Mouse (Mus musculus): ENCODE measurements at regions not wholly inside any gene's neighbourhood (a gene's known extent, or its start where the extent isn't known, plus 50 kb on each side); places are given as distances from the start of the nearest gene placed in this dataset.

DNA sequence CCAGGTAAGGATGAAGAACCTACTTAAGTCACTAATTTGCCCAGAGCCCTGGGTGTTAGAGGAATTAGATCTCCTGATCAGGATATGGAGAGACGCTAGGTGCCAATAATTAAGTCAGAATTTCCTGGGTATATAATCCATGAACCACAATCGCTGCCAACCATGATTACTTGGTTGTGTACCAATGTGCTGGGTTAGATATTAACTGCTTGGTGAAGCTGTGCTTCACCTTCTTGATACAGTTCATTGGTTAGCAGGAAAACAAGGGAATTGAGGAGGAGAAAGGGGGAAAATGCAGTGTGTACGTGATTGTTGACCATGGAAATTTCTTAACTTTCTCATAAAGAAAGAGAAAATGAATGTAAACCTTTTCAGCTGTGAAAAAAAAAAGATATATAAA lies 961.7 kb upstream of the Slc39a10 start:
- H3K9ac ChIP-seq (ENCODE audit: low read depth, low read length), result no peak overlapping the region
- H3K36me3 ChIP-seq (ENCODE audit: control insufficient read depth, insufficient read depth, low read length), result no peaks in the 10 kb centered on the region
- ATAC-seq (ENCODE audit: low FRiP score), result no peak
- no peak for DNase-seq (ENCODE audit: low spot score)
- H3K4me1 ChIP-seq (replicated peaks; ENCODE audit: control insufficient read depth, insufficient read depth, low read length), result no peaks in the 10 kb centered on the region
- no peaks in the 10 kb centered on the region for H3K9me3 ChIP-seq (ENCODE audit: control insufficient read depth, low read length)
- H3K27ac ChIP-seq (ENCODE audit: low read depth, low read length), result no peak overlapping the region
- H3K4me3 ChIP-seq (ENCODE audit: low read depth, low read length), result no peak overlapping the region
- H3K27me3 ChIP-seq (ENCODE audit: control insufficient read depth, insufficient read depth, low read length), result no peaks in the 10 kb centered on the region
- H3K4me2 ChIP-seq (replicated peaks; ENCODE audit: low read depth, low read length), result no peak overlapping the region
- WGBS, result 88% methylated on average over 3 of the region's 3 CpGs

DNA sequence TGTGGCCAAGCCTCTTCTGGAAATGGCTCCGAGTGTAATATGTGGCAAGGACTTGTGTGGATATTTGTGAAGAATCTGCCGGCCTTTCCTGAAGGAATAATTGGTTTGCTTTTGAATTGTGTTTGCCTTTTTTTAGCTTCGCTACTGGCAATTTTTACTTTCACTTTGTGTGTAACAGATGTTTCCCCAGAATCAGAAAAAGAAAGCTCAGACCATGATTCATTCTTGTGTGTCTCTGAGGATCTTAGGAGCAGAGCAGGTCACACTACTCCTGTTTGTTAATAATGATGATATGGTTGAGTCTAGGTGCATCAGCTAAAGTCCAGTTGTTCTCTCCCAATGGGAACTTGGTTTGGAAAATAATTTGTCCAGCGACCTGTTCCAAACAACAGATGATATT lies 961.3 kb upstream of the Slc39a10 start:
- ATAC-seq (ENCODE audit: low FRiP score) (no peak), DNase-seq (ENCODE audit: low spot score) (no peak)
- no peak overlapping the region for H3K27ac ChIP-seq (ENCODE audit: low read depth, low read length)
- H3K4me2 ChIP-seq (replicated peaks; ENCODE audit: low read depth, low read length), result no peak overlapping the region
- no peaks in the 10 kb centered on the region for H3K4me1 ChIP-seq (replicated peaks; ENCODE audit: control insufficient read depth, insufficient read depth, low read length)
- H3K9ac ChIP-seq (ENCODE audit: low read depth, low read length), result no peak overlapping the region
- no peaks in the 10 kb centered on the region for H3K36me3 ChIP-seq (ENCODE audit: control insufficient read depth, insufficient read depth, low read length)
- no peak overlapping the region for H3K4me3 ChIP-seq (ENCODE audit: low read depth, low read length)
- 90% methylated on average over 4 of the region's 4 CpGs for WGBS
- no peaks in the 10 kb centered on the region for H3K27me3 ChIP-seq (ENCODE audit: control insufficient read depth, insufficient read depth, low read length)
- no peaks in the 10 kb centered on the region for H3K9me3 ChIP-seq (ENCODE audit: control insufficient read depth, low read length)

GRCm38 (mm10) chr1:47840811-47841210 lies 948.2 kb upstream of the Slc39a10 start:
- no peak for DNase-seq (ENCODE audit: low spot score)
- Histone ChIP-seq H3K4me1 (replicated peaks; ENCODE audit: control insufficient read depth, insufficient read depth, low read length) (no peaks in the 10 kb centered on the region), H3K36me3 (ENCODE audit: control insufficient read depth, insufficient read depth, low read length) (no peaks in the 10 kb centered on the region), H3K4me3 (ENCODE audit: low read depth, low read length) (no peak overlapping the region), H3K4me2 (replicated peaks; ENCODE audit: low read depth, low read length) (no peak overlapping the region), H3K9me3 (ENCODE audit: control insufficient read depth, low read length) (no peaks in the 10 kb centered on the region), H3K27me3 (ENCODE audit: control insufficient read depth, insufficient read depth, low read length) (no peaks in the 10 kb centered on the region), H3K9ac (ENCODE audit: low read depth, low read length) (no peak overlapping the region), H3K27ac (ENCODE audit: low read depth, low read length) (no peak overlapping the region)
- WGBS, result 69% methylated on average over 2 of the region's 2 CpGs
- no peak for ATAC-seq (ENCODE audit: low FRiP score)

DNA sequence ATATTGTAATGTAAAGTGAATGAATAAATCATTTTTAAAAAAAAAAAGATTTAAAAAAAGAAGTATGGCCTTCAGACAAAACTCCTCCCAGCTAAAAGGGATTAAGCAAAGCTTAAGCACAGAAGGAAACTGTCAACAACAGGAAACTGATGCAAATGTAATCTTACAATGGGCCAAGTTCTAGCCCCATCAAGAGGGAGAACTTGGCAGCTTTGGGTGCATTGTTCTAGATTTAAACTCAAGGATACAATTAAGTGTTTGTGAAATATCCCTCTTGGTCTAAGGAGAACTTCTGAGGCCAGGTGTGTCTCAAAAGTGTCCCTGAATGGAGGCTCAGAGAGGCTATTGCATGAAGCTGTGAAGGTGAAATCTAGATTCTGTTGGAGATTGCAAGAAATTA lies 941.4 kb upstream of the Slc39a10 start:
- no peak overlapping the region for H3K27ac ChIP-seq (ENCODE audit: low read depth, low read length)
- no peaks in the 10 kb centered on the region for H3K36me3 ChIP-seq (ENCODE audit: control insufficient read depth, insufficient read depth, low read length)
- DNase-seq (ENCODE audit: low spot score) (no peak), ATAC-seq (ENCODE audit: low FRiP score) (no peak)
- H3K4me2 ChIP-seq (replicated peaks; ENCODE audit: low read depth, low read length), result no peak overlapping the region
- H3K4me3 ChIP-seq (ENCODE audit: low read depth, low read length), result no peak overlapping the region
- H3K9ac ChIP-seq (ENCODE audit: low read depth, low read length), result no peak overlapping the region
- H3K9me3 ChIP-seq (ENCODE audit: control insufficient read depth, low read length), result no peaks in the 10 kb centered on the region
- no peaks in the 10 kb centered on the region for H3K27me3 ChIP-seq (ENCODE audit: control insufficient read depth, insufficient read depth, low read length)
- H3K4me1 ChIP-seq (replicated peaks; ENCODE audit: control insufficient read depth, insufficient read depth, low read length), result no peaks in the 10 kb centered on the region

- Histone ChIP-seq H3K4me2 (replicated peaks; ENCODE audit: low read depth, low read length) (no peak overlapping the region), H3K27me3 (ENCODE audit: control insufficient read depth, insufficient read depth, low read length) (no peaks in the 10 kb centered on the region), H3K36me3 (ENCODE audit: control insufficient read depth, insufficient read depth, low read length) (no peaks in the 10 kb centered on the region), H3K27ac (ENCODE audit: low read depth, low read length) (no peak overlapping the region), H3K4me3 (ENCODE audit: low read depth, low read length) (no peak overlapping the region), H3K4me1 (replicated peaks; ENCODE audit: control insufficient read depth, insufficient read depth, low read length) (no peaks in the 10 kb centered on the region), H3K9me3 (ENCODE audit: control insufficient read depth, low read length) (no peaks in the 10 kb centered on the region), H3K9ac (ENCODE audit: low read depth, low read length) (no peak overlapping the region)
- ATAC-seq (ENCODE audit: low FRiP score) (no peak), DNase-seq (ENCODE audit: low spot score) (no peak)
- 87% methylated on average over 6 of the region's 6 CpGs for WGBS
Observed at GRCm38 (mm10) chr1:47827206-47827605, 934.6 kb upstream of the Slc39a10 start.

DNA sequence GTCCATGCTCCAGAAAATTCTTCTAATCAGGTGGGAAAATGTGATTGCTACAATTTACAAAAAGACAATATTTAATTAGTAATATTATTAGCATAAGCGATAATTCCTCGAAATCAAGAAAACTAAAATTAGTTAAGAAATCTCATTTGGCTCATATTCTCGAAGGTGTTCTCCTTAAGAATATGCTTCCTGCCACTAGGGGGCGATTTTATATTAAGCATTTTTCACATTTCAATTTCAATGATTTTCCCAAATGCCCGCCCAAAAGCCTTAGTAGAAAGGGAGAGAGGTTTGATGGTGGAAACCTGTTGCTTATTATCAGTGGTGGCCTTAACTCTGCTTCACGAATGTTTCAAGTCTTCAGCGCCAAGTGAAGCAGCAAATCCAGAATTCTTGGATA lies 916.9 kb upstream of the Slc39a10 start:
- H3K27me3 ChIP-seq (ENCODE audit: control insufficient read depth, insufficient read depth, low read length), result no peaks in the 10 kb centered on the region
- H3K9ac ChIP-seq (ENCODE audit: low read depth, low read length), result no peak overlapping the region
- DNase-seq (ENCODE audit: low spot score) (peak; percentile 69), ATAC-seq (ENCODE audit: low FRiP score) (no peak)
- H3K4me2 ChIP-seq (replicated peaks; ENCODE audit: low read depth, low read length), result no peak overlapping the region
- H3K4me1 ChIP-seq (replicated peaks; ENCODE audit: control insufficient read depth, insufficient read depth, low read length), result no peaks in the 10 kb centered on the region
- H3K9me3 ChIP-seq (ENCODE audit: control insufficient read depth, low read length), result no peaks in the 10 kb centered on the region
- WGBS, result 39% methylated on average over 7 of the region's 7 CpGs
- no peak overlapping the region for H3K27ac ChIP-seq (ENCODE audit: low read depth, low read length)
- no peak overlapping the region for H3K4me3 ChIP-seq (ENCODE audit: low read depth, low read length)
- no peaks in the 10 kb centered on the region for H3K36me3 ChIP-seq (ENCODE audit: control insufficient read depth, insufficient read depth, low read length)

DNA sequence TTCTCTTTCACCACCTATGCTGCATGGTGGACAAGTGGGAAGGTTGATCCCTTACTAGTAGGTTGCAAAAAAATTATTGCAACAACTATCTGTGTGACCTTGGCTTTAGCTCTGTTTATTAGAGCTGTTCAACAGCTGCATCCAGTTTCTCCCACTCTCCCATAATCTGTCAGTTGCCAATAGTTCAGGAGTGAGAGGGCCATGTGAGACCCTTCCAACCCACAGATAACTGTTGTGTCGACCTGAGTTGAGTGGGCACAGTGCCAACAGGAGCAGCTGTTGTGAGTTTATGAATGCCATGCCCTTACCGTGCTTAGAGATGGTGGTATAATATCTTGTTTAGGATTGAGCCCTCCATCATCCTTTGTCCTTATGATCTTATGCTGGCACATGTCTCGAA lies 902.1 kb upstream of the Slc39a10 start:
- DNase-seq (ENCODE audit: low spot score), result no peak
- no peaks in the 10 kb centered on the region for H3K27me3 ChIP-seq (ENCODE audit: control insufficient read depth, insufficient read depth, low read length)
- no peak for ATAC-seq (ENCODE audit: low FRiP score)
- H3K4me3 ChIP-seq (ENCODE audit: low read depth, low read length), result no peak overlapping the region
- 82% methylated on average over 3 of the region's 3 CpGs for WGBS
- no peak overlapping the region for H3K4me2 ChIP-seq (replicated peaks; ENCODE audit: low read depth, low read length)
- no peaks in the 10 kb centered on the region for H3K9me3 ChIP-seq (ENCODE audit: control insufficient read depth, low read length)
- H3K27ac ChIP-seq (ENCODE audit: low read depth, low read length), result no peak overlapping the region
- no peak overlapping the region for H3K9ac ChIP-seq (ENCODE audit: low read depth, low read length)
- no peaks in the 10 kb centered on the region for H3K36me3 ChIP-seq (ENCODE audit: control insufficient read depth, insufficient read depth, low read length)
- no peaks in the 10 kb centered on the region for H3K4me1 ChIP-seq (replicated peaks; ENCODE audit: control insufficient read depth, insufficient read depth, low read length)
